Mouse (Mus musculus) intestine, postnatal 0 days (tissue): ENCODE data around the gene Cda. TPM values are rescaled to one million over a fixed set of nuclear protein-coding genes. Genes with fewer than 3 reads are reported as not detected.

Experiments
- ATAC-seq: fragments of 200-750 bp; cut with Nextera tagmentation; 2 replicates; pipeline ENCODE4 v1.8.0; 2017; ENCODE audit warnings: mild to moderate bottlenecking, moderate TSS enrichment, moderate library complexity
- H3K27ac ChIP-seq: fragments of 300-500 bp; sonication (generic); 2 replicates; pipeline ENCODE4 v1.5.1; 2014; ENCODE audit warnings: mild to moderate bottlenecking, low read depth, low read length, moderate library complexity
- H3K27me3 ChIP-seq: fragments of 300-500 bp; sonication (generic); replicated peaks from 2 replicates; pipeline ENCODE4 v1.6.1; 2014; ENCODE audit warnings: low read length, mixed read lengths; ENCODE audit not compliant: control insufficient read depth, insufficient read depth
- H3K36me3 ChIP-seq: fragments of 300-500 bp; sonication (generic); 2 replicates; pipeline ENCODE4 v1.6.1; 2014; ENCODE audit warnings: mild to moderate bottlenecking, moderate library complexity; ENCODE audit not compliant: control insufficient read depth, insufficient read depth
- H3K4me1 ChIP-seq: fragments of 300-500 bp; sonication (generic); replicated peaks from 2 replicates; pipeline ENCODE4 v1.6.1; 2014; ENCODE audit warnings: antibody characterized with exemption, low read length, mixed read lengths; ENCODE audit not compliant: control insufficient read depth, insufficient read depth
- H3K4me2 ChIP-seq: fragments of 300-500 bp; sonication (generic); replicated peaks from 2 replicates; pipeline ENCODE4 v1.6.1; 2014; ENCODE audit warnings: low read depth, mild to moderate bottlenecking, moderate library complexity
- H3K4me3 ChIP-seq: fragments of 300-500 bp; sonication (generic); 2 replicates; pipeline ENCODE4 v1.5.1; 2014; ENCODE audit warnings: low read depth, low read length
- H3K9ac ChIP-seq: fragments of 300-500 bp; sonication (generic); 2 replicates; pipeline ENCODE4 v1.6.1; 2014; ENCODE audit warnings: mild to moderate bottlenecking, low read depth, low read length
- H3K9me3 ChIP-seq: fragments of 300-500 bp; sonication (generic); 2 replicates; pipeline ENCODE4 v1.6.1; 2016; ENCODE audit warnings: mixed run types; ENCODE audit not compliant: control insufficient read depth
- CTCF ChIP-seq: sonication (generic); IDR thresholded peaks from 2 replicates; pipeline ENCODE4 v1.5.1; 2016; ENCODE audit warnings: low read depth, mild to moderate bottlenecking, control low read depth, antibody characterized with exemption, moderate library complexity
- WGBS: fragments of 180-500 bp; shearing (Covaris S2); extraction: QIAGEN DNeasy Blood & Tissue Kit; methylation state at CpG from one replicate; pipeline ENCODE4 v1.1.7; 2014; 5-methylcytosine and 5-hydroxymethylcytosine counted together
- polyA plus RNA-seq: library from polyadenylated mRNA; unstranded; fragments of >200 nt; fragmentation: Nextera tagmentation; extraction: Ambion mirVana; gene quantifications from 2 replicates; pipeline ENCODE4 v1.2.1, GENCODE M21; 2015

Gene Cda
- polyA plus RNA-seq, 1 experiment from 2014 or later = 37.5 TPM

- Histone ChIP-seq H3K4me1 (no peaks in the 10 kb centered on the region), H3K4me3 (no peak overlapping the region), H3K4me2 (no peak overlapping the region), H3K27me3 (0 out of 2 replicates have a peak, but pooled peaks cover 3% of the 10 kb centered on the region), H3K27ac (no peak overlapping the region), H3K36me3 (no peaks in the 10 kb centered on the region), H3K9ac (no peak overlapping the region), H3K9me3 (no peaks in the 10 kb centered on the region)
- WGBS = 53% methylated on average over 4 of the region's 4 CpGs
- no peak for TF ChIP-seq CTCF
- ATAC-seq = peak; percentile 71
These were observed 16.0 kb upstream of the Cda start for GRCm38 (mm10) chr4:138383789-138384188.

DNA sequence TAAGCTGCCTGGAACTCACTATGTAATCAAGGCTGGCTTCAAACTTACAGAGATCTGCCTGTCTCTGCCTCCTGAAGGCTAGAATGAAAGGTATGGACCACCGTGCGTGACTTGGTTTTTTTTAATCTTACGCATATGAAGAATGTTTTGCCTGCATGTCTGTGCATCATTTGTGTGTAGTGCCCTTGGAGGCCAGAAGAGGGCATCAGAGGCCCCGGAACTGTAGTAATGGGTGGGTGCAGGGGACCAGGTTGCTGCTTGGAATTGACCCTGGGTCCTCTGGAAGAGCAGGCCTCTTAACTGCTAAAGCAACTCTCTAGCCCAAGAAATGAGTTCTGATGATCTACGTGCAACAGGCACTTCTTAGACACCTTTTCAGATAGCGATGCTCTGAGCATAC lies 14.7 kb upstream of the Cda start:
- Histone ChIP-seq H3K27me3 (0 out of 2 replicates have a peak, but pooled peaks cover 3% of the 10 kb centered on the region), H3K4me1 (no peaks in the 10 kb centered on the region), H3K9ac (no peak overlapping the region), H3K27ac (no peak overlapping the region), H3K36me3 (no peaks in the 10 kb centered on the region), H3K4me3 (no peak overlapping the region), H3K9me3 (no peaks in the 10 kb centered on the region), H3K4me2 (no peak overlapping the region)
- TF ChIP-seq CTCF = peak; percentile 56
- WGBS = 75% methylated on average over 6 of the region's 6 CpGs
- ATAC-seq = no peak

GRCm38 (mm10) chr4:138380132-138380689 lies 12.4 kb upstream of the Cda start:
- H3K4me1 ChIP-seq = no peaks in the 10 kb centered on the region
- H3K9ac ChIP-seq = no peak overlapping the region
- no peak overlapping the region for H3K4me2 ChIP-seq
- H3K36me3 ChIP-seq = no peaks in the 10 kb centered on the region
- H3K4me3 ChIP-seq = no peak overlapping the region
- 34% methylated on average over 10 of the region's 10 CpGs for WGBS
- no peaks in the 10 kb centered on the region for H3K9me3 ChIP-seq
- 0 out of 2 replicates have a peak, but pooled peaks cover 3% of the 10 kb centered on the region for H3K27me3 ChIP-seq
- no peak for TF ChIP-seq CTCF
- no peak for ATAC-seq
- no peak overlapping the region for H3K27ac ChIP-seq

DNA sequence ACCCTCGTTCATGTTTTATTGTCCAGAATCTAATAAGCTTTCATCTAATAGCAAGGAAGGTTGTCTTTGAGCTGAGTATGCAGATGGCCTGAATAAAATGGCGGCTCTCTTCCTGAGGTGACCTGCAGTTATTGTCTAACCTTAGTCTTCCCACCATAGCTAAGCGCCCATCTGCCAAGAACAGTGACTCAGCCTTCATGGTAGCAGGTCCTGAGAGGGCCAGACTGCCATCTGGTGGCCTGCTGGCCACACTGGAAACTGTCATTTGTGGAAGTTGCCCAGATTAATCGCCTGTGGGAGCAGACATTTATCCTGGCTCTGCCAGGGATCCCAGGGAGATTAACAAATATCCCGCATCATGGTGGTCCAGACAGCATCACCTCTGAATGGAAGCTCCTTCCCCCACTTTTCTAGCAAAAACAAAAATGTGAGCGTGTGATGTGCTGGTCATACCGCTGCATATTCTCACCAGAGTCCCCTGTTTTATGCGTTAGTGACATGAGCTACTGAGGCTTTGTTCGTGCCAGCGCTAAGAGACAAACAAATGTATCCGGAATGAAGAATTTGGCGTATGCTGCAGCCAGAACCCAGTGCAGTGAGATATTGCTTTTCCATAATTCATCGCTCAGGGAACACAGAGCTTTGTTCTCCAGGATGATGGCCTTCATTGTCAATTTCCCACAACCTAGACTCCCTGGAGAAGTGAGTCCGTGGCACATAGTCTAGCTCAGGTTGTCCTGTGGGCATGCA lies 11.5 kb upstream of the Cda start:
- no peak overlapping the region for H3K4me3 ChIP-seq
- no peaks in the 10 kb centered on the region for H3K9me3 ChIP-seq
- TF ChIP-seq CTCF = peak; percentile 96
- peak; percentile 63 for ATAC-seq
- H3K27me3 ChIP-seq = 0 out of 2 replicates have a peak, but pooled peaks cover 3% of the 10 kb centered on the region
- no peaks in the 10 kb centered on the region for H3K36me3 ChIP-seq
- no peak overlapping the region for H3K9ac ChIP-seq
- 61% methylated on average over 14 of the region's 14 CpGs for WGBS
- no peak overlapping the region for H3K4me2 ChIP-seq
- H3K27ac ChIP-seq = no peak overlapping the region
- H3K4me1 ChIP-seq = no peaks in the 10 kb centered on the region

- no peak overlapping the region for H3K4me3 ChIP-seq
- ATAC-seq = no peak
- WGBS = 49% methylated on average over 6 of the region's 6 CpGs
- no peaks in the 10 kb centered on the region for H3K9me3 ChIP-seq
- peak overlapping the region; percentile 41; the same call in 1 of the 2 replicates for H3K27ac ChIP-seq
- H3K4me2 ChIP-seq = no peak overlapping the region
- TF ChIP-seq CTCF = no peak
- no peaks in the 10 kb centered on the region for H3K36me3 ChIP-seq
- no peak overlapping the region for H3K9ac ChIP-seq
- 0 out of 2 replicates have a peak, but pooled peaks cover 3% of the 10 kb centered on the region for H3K27me3 ChIP-seq
- no peaks in the 10 kb centered on the region for H3K4me1 ChIP-seq
These were observed 9.7 kb upstream of the Cda start for GRCm38 (mm10) chr4:138377526-138377925.

DNA sequence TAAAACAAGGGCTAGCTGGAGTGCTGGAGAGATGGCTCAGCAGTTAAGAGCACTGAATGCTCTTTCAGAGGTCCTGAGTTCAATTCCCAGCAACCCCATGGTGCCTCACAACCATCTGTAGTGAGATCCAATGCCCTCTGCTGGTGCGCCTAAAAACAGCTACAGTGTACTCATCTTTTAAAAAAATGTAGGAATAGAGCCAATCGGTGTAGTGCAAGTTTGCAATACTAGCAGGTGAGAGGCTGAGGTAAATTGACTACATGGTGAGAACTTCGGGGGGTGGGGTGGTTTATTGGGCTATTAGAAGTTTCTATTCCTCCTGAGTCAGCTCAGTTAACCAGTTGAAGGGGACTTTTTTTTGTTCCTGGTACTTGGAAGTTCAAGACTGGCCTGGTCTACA lies 7.3 kb upstream of the Cda start:
- H3K36me3 ChIP-seq = no peaks in the 10 kb centered on the region
- H3K9ac ChIP-seq = no peak overlapping the region
- H3K4me2 ChIP-seq = no peak overlapping the region
- 74% methylated on average over 3 of the region's 3 CpGs for WGBS
- H3K27ac ChIP-seq = no peak overlapping the region
- H3K4me1 ChIP-seq = no peaks in the 10 kb centered on the region
- TF ChIP-seq CTCF = 0 out of 2 replicates have a peak, but pooled peaks have one; percentile 11
- H3K27me3 ChIP-seq = 0 out of 2 replicates have a peak, but pooled peaks cover 3% of the 10 kb centered on the region
- H3K4me3 ChIP-seq = no peak overlapping the region
- ATAC-seq = no peak
- H3K9me3 ChIP-seq = no peaks in the 10 kb centered on the region
